19 mouse cellular contexts compared by ENCODE assay signal in the genomic region with DNA sequence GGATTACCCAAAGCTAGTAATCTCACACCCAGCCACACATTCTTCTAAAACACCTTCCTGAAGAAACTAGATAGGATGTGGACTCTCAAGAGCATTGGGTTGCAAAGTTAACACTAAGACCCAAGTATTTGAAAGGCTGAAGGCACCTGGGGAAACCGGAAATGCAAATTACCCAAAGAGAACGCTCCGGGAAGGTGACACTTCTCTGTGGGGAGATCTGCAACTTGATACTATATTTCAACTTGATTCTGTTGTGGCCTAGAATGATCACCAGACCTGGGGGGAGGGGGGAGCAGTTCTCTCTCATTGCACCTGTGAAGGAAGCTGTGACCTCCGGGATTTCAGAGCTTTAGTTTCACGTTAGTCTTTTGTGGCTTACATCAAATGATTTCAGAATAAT.
DNase-seq lines count a peak whose midpoint lies in the region; TF ChIP-seq lines count a peak whose summit lies in the region.
"Had no signal": no experiment of that assay in that cellular context is flagged by ENCODE, and none has a peak within 500 bp of the region (broad histone marks: within the 10 kb centered on the region; RNA-seq: fewer than 3 reads in every experiment).

No protein-coding gene starts in this region.

- 0 out of 2 replicates have a peak, but pooled peaks have one; percentile 44 for TF ChIP-seq EP300 in ES-Bruce4 (IDR thresholded peaks at IDR 0.05; ENCODE audit: insufficient read depth, low read depth, low read length)

- no peak for TF ChIP-seq CTCF in ES-Bruce4 (IDR thresholded peaks at IDR 0.05; ENCODE audit: low read depth, low read length)

- H3K9ac ChIP-seq in ES-Bruce4 (ENCODE audit: low read depth, poor library complexity, severe bottlenecking): no peak overlapping the region
- H3K9ac ChIP-seq: forebrain, embryonic 13.5 days; liver, embryonic 12.5 days had no signal

- H3K27me3 ChIP-seq in ES-Bruce4 (ENCODE audit: control insufficient read depth, insufficient read depth, low read length, poor library complexity, severe bottlenecking): no peaks in the 10 kb centered on the region
- H3K27me3 ChIP-seq: forebrain, embryonic 13.5 days; liver, embryonic 12.5 days had no signal

- 0 out of 2 replicates have a peak overlapping the region, but pooled peaks have one; percentile 69 for H3K27ac ChIP-seq in ES-Bruce4 (ENCODE audit: insufficient read depth, low read length)
- H3K27ac ChIP-seq: forebrain, embryonic 13.5 days; gastrocnemius, adult 2 months; kidney, postnatal 0 days; liver, embryonic 12.5 days; macrophage had no signal

- H3K9me3 ChIP-seq in ES-Bruce4 (replicated peaks; ENCODE audit: control insufficient read depth, insufficient read depth, low read length, poor library complexity, severe bottlenecking): no peaks in the 10 kb centered on the region
- H3K9me3 ChIP-seq: forebrain, embryonic 13.5 days; liver, embryonic 12.5 days had no signal

- TF ChIP-seq POLR2A in ES-Bruce4 (IDR thresholded peaks at IDR 0.05; ENCODE audit: insufficient read depth, low read length): no peak

- peak; percentile 27 for DNase-seq in lung, postnatal 36 days
- no peak for DNase-seq in lung, postnatal 14 days
- peak; percentile 69 for DNase-seq in naive thymus-derived CD4-positive, alpha-beta T cell, adult 2 months (ENCODE audit: low read depth)
- DNase-seq in thymus, postnatal 25 days: peak; percentile 76
- no peak for DNase-seq in adrenal gland, postnatal 36 days
- DNase-seq in retina, postnatal 1 day: no peak
- no peak for DNase-seq in right cerebral cortex, postnatal 4 days
- DNase-seq: adrenal gland, postnatal 25 days; cerebellum, postnatal 10 days; gastrocnemius, adult 2 months; heart, postnatal 14 days; layer of hippocampus, adult 9-11 months; left cerebral cortex, postnatal 4 days; midbrain, embryonic 14.5 days had no signal

- no peaks in the 10 kb centered on the region for H3K36me3 ChIP-seq in ES-Bruce4 (ENCODE audit: control insufficient read depth, insufficient read depth, low read length, poor library complexity, severe bottlenecking)
- H3K36me3 ChIP-seq: liver, embryonic 12.5 days had no signal

- no peak overlapping the region for H3K4me3 ChIP-seq in ES-Bruce4 (ENCODE audit: low read depth, low read length)
- H3K4me3 ChIP-seq: forebrain, embryonic 13.5 days; gastrocnemius, adult 2 months; liver, embryonic 12.5 days had no signal

- H3K4me1 ChIP-seq in ES-Bruce4 (ENCODE audit: control insufficient read depth, insufficient read depth, low read length): peaks cover 4% of the 10 kb centered on the region
- H3K4me1 ChIP-seq: forebrain, embryonic 13.5 days; liver, embryonic 12.5 days had no signal

Comparison
In these comparisons a context has a peak if more than half of its experiments do, and no peak if none do; other contexts are left out.
1. DNase-seq: peak in lung, postnatal 36 days (single experiment), naive thymus-derived CD4-positive, alpha-beta T cell, adult 2 months (single experiment) and thymus, postnatal 25 days (single experiment); none in lung, postnatal 14 days (single experiment), adrenal gland, postnatal 36 days (0 of 2), retina, postnatal 1 day (single experiment) and right cerebral cortex, postnatal 4 days (single experiment).